Mouse (Mus musculus): ENCODE measurements around the gene Gsk3a. TPM values are rescaled to one million over a fixed set of nuclear protein-coding genes. Genes with fewer than 3 reads are reported as not detected.
A peak's percentile ranks its signal among the peaks of the same experiment; 100 is the strongest.

The Gsk3a gene
- 19.2 and 19.7 TPM in 2 replicates for polyA plus RNA-seq (2015; fragmentation: Nextera tagmentation; extraction: Ambion mirVana)

- H3K4me3 ChIP-seq = peak within 1 kb of the TSS; percentile 72
- ATAC-seq (ENCODE audit: low FRiP score, low read depth) = peak; percentile 91
- peaks cover 44% of the 10 kb centered on the region for H3K4me1 ChIP-seq (replicated peaks)
- peak within 1 kb of the TSS; percentile 99 for H3K9ac ChIP-seq
- no peaks in the 10 kb centered on the region for H3K27me3 ChIP-seq
- WGBS = under 1% methylated on average over 56 of the region's 76 CpGs
- peaks cover 18% of the 10 kb centered on the region for H3K36me3 ChIP-seq
- H3K9me3 ChIP-seq = no peaks in the 10 kb centered on the region
- H3K27ac ChIP-seq (replicated peaks) = peak within 1 kb of the TSS; percentile 89
- H3K4me2 ChIP-seq = peak within 1 kb of the TSS; percentile 77
Measured at GRCm38 (mm10) chr7:25237249-25238014, at the start of gene Gsk3a. Gsk3a (minus strand) TSS chr7:25237851.

GRCm38 (mm10) chr7:25286989-25287388, 49.3 kb upstream of the Gsk3a start:
- 85% methylated on average over 8 of the region's 8 CpGs for WGBS
- no peak overlapping the region for H3K9ac ChIP-seq
- H3K4me1 ChIP-seq (replicated peaks) = peaks cover 40% of the 10 kb centered on the region
- ATAC-seq (ENCODE audit: low FRiP score, low read depth) = no peak
- H3K4me3 ChIP-seq = no peak overlapping the region
- H3K36me3 ChIP-seq = peaks cover 70% of the 10 kb centered on the region
- H3K27me3 ChIP-seq = no peaks in the 10 kb centered on the region
- H3K4me2 ChIP-seq = no peak overlapping the region
- no peaks in the 10 kb centered on the region for H3K9me3 ChIP-seq
- no peak overlapping the region for H3K27ac ChIP-seq (replicated peaks)

GRCm38 (mm10) chr7:25285511-25286238, 48.0 kb upstream of the Gsk3a start:
- Histone ChIP-seq H3K9ac (no peak overlapping the region), H3K9me3 (no peaks in the 10 kb centered on the region), H3K36me3 (peaks cover 57% of the 10 kb centered on the region), H3K4me3 (no peak overlapping the region), H3K4me1 (replicated peaks) (peaks cover 39% of the 10 kb centered on the region), H3K27me3 (no peaks in the 10 kb centered on the region), H3K4me2 (no peak overlapping the region), H3K27ac (replicated peaks) (no peak overlapping the region)
- no peak for ATAC-seq (ENCODE audit: low FRiP score, low read depth)
- WGBS = 87% methylated on average over 20 of the region's 20 CpGs

- no peak overlapping the region for H3K9ac ChIP-seq
- H3K4me1 ChIP-seq (replicated peaks) = peaks cover 48% of the 10 kb centered on the region
- H3K27ac ChIP-seq (replicated peaks) = peak overlapping the region; percentile 99; the same call in 1 of the 2 replicates
- H3K36me3 ChIP-seq = peaks cover 48% of the 10 kb centered on the region
- 62% methylated on average over 5 of the region's 5 CpGs for WGBS
- no peaks in the 10 kb centered on the region for H3K27me3 ChIP-seq
- no peak for ATAC-seq (ENCODE audit: low FRiP score, low read depth)
- peak overlapping the region; percentile 69 for H3K4me2 ChIP-seq
- H3K4me3 ChIP-seq = no peak overlapping the region
- no peaks in the 10 kb centered on the region for H3K9me3 ChIP-seq
Measured at GRCm38 (mm10) chr7:25284766-25285165, 47.1 kb upstream of the Gsk3a start.

- no peak for ATAC-seq (ENCODE audit: low FRiP score, low read depth)
- Histone ChIP-seq H3K9ac (peak overlapping the region; percentile 73), H3K4me1 (replicated peaks) (peaks cover 54% of the 10 kb centered on the region), H3K27me3 (no peaks in the 10 kb centered on the region), H3K4me2 (peak overlapping the region; percentile 69), H3K9me3 (no peaks in the 10 kb centered on the region), H3K36me3 (peaks cover 42% of the 10 kb centered on the region), H3K4me3 (peak overlapping the region; percentile 82), H3K27ac (replicated peaks) (peak overlapping the region; percentile 99)
- 66% methylated on average over 2 of the region's 2 CpGs for WGBS
Measured at GRCm38 (mm10) chr7:25284171-25284570, 46.5 kb upstream of the Gsk3a start.

GRCm38 (mm10) chr7:25283637-25284036, 46.0 kb upstream of the Gsk3a start:
- Histone ChIP-seq H3K4me2 (peak overlapping the region; percentile 69), H3K4me1 (replicated peaks) (peaks cover 55% of the 10 kb centered on the region), H3K9ac (peak overlapping the region; percentile 73), H3K4me3 (peak overlapping the region; percentile 82), H3K9me3 (no peaks in the 10 kb centered on the region), H3K27me3 (no peaks in the 10 kb centered on the region), H3K36me3 (peaks cover 37% of the 10 kb centered on the region), H3K27ac (replicated peaks) (peak overlapping the region; percentile 99)
- WGBS = 9% methylated on average over 5 of the region's 5 CpGs
- no peak for ATAC-seq (ENCODE audit: low FRiP score, low read depth)

GRCm38 (mm10) chr7:25282731-25283211, 45.1 kb upstream of the Gsk3a start:
- Histone ChIP-seq H3K4me1 (replicated peaks) (peaks cover 58% of the 10 kb centered on the region), H3K27me3 (no peaks in the 10 kb centered on the region), H3K9me3 (no peaks in the 10 kb centered on the region), H3K4me3 (peak overlapping the region; percentile 82), H3K27ac (replicated peaks) (peak overlapping the region; percentile 99), H3K36me3 (peaks cover 28% of the 10 kb centered on the region), H3K4me2 (peak overlapping the region; percentile 69), H3K9ac (peak overlapping the region; percentile 73)
- ATAC-seq (ENCODE audit: low FRiP score, low read depth) = no peak
- WGBS = under 1% methylated on average over 33 of the region's 36 CpGs

GRCm38 (mm10) chr7:25281734-25282601, 44.3 kb upstream of the Gsk3a start:
- Histone ChIP-seq H3K27me3 (no peaks in the 10 kb centered on the region), H3K36me3 (peaks cover 20% of the 10 kb centered on the region), H3K27ac (replicated peaks) (peak overlapping the region; percentile 99), H3K9ac (peak overlapping the region; percentile 73), H3K4me1 (replicated peaks) (peaks cover 66% of the 10 kb centered on the region), H3K4me3 (peak overlapping the region; percentile 82), H3K4me2 (peak overlapping the region; percentile 69), H3K9me3 (no peaks in the 10 kb centered on the region)
- 2% methylated on average over 45 of the region's 108 CpGs for WGBS
- peak; percentile 75 for ATAC-seq (ENCODE audit: low FRiP score, low read depth)

- peaks cover 13% of the 10 kb centered on the region for H3K36me3 ChIP-seq
- H3K4me2 ChIP-seq = peak overlapping the region; percentile 69
- H3K9me3 ChIP-seq = no peaks in the 10 kb centered on the region
- H3K27ac ChIP-seq (replicated peaks) = peak overlapping the region; percentile 99
- H3K9ac ChIP-seq = peak overlapping the region; percentile 34
- WGBS = 16% methylated on average over 12 of the region's 12 CpGs
- peak overlapping the region; percentile 82 for H3K4me3 ChIP-seq
- no peaks in the 10 kb centered on the region for H3K27me3 ChIP-seq
- H3K4me1 ChIP-seq (replicated peaks) = peaks cover 70% of the 10 kb centered on the region
- ATAC-seq (ENCODE audit: low FRiP score, low read depth) = no peak
Measured at GRCm38 (mm10) chr7:25281166-25281733, 43.6 kb upstream of the Gsk3a start.

- WGBS = 0% methylated on average over 6 of the region's 6 CpGs
Measured at GRCm38 (mm10) chr7:25279861-25280791, 42.5 kb upstream of the Gsk3a start.

More at GRCm38 (mm10) chr7:25279861-25280791, 42.5 kb upstream of the Gsk3a start:
- ATAC-seq (ENCODE audit: low FRiP score, low read depth) = peak; percentile 1; the same call in 1 of the 2 replicates
- Histone ChIP-seq H3K9ac (peak overlapping the region; percentile 81), H3K9me3 (no peaks in the 10 kb centered on the region), H3K4me3 (peak overlapping the region; percentile 59), H3K36me3 (peaks cover 2% of the 10 kb centered on the region), H3K27ac (replicated peaks) (peak overlapping the region; percentile 99), H3K27me3 (no peaks in the 10 kb centered on the region), H3K4me1 (replicated peaks) (peaks cover 75% of the 10 kb centered on the region), H3K4me2 (peak overlapping the region; percentile 69)
